Mouse (Mus musculus) stomach, postnatal 0 days (tissue): ENCODE measurements around the gene Mtus2. TPM values are rescaled to one million over a fixed set of nuclear protein-coding genes. Genes with fewer than 3 reads are reported as not detected.
A peak's percentile ranks its signal among the peaks of the same experiment; 100 is the strongest.

ENCODE experiments used
- ATAC-seq: fragments of 200-750 bp; cut with Nextera tagmentation; 2 replicates; pipeline ENCODE4 v1.8.0; 2017; ENCODE audit not compliant: low FRiP score, low TSS enrichment
- DNase-seq: peaks from one replicate; pipeline ENCODE4 v3.0.0-alpha.2; 2016; ENCODE audit warnings: low spot score
- H3K27ac ChIP-seq: fragments of 300-500 bp; sonication (generic); replicated peaks from 2 replicates; pipeline ENCODE4 v1.5.1; 2014; ENCODE audit warnings: mild to moderate bottlenecking, control low read depth
- H3K27me3 ChIP-seq: fragments of 300-500 bp; sonication (generic); 2 replicates; pipeline ENCODE4 v1.6.1; 2014; ENCODE audit warnings: low read length; ENCODE audit not compliant: control insufficient read depth, insufficient read depth
- H3K36me3 ChIP-seq: fragments of 300-500 bp; sonication (generic); 2 replicates; pipeline ENCODE4 v1.6.1; 2014; ENCODE audit warnings: low read length, mixed read lengths; ENCODE audit not compliant: control insufficient read depth, insufficient read depth
- H3K4me1 ChIP-seq: fragments of 300-500 bp; sonication (generic); replicated peaks from 2 replicates; pipeline ENCODE4 v1.6.1; 2014; ENCODE audit warnings: antibody characterized with exemption; ENCODE audit not compliant: control insufficient read depth, insufficient read depth
- H3K4me2 ChIP-seq: fragments of 300-500 bp; sonication (generic); replicated peaks from 2 replicates; pipeline ENCODE4 v1.6.1; 2014; ENCODE audit warnings: low read depth, mild to moderate bottlenecking, control low read depth, moderate library complexity
- H3K4me3 ChIP-seq: fragments of 300-500 bp; sonication (generic); 2 replicates; pipeline ENCODE4 v1.5.1; 2014; ENCODE audit warnings: low read depth, low read length, control low read depth
- H3K9ac ChIP-seq: fragments of 300-500 bp; sonication (generic); 2 replicates; pipeline ENCODE4 v1.6.1; 2014; ENCODE audit warnings: mild to moderate bottlenecking, low read length, control low read depth, mixed read lengths
- H3K9me3 ChIP-seq: fragments of 300-500 bp; sonication (generic); 2 replicates; pipeline ENCODE4 v1.6.1; 2016; ENCODE audit warnings: low read length; ENCODE audit not compliant: control insufficient read depth
- CTCF ChIP-seq: IDR thresholded peaks from 2 replicates; pipeline ENCODE4 v1.5.1; 2016; ENCODE audit warnings: antibody characterized with exemption, low read depth, mild to moderate bottlenecking, moderate library complexity
- EP300 ChIP-seq: optimal IDR thresholded peaks from 2 replicates; pipeline ENCODE3; 2016; ENCODE audit warnings: antibody characterized with exemption
- WGBS: fragments of 180-500 bp; shearing (Covaris S2); extraction: QIAGEN DNeasy Blood & Tissue Kit; methylation state at CpG from one replicate; pipeline ENCODE4 v1.1.7; 2014; 5-methylcytosine and 5-hydroxymethylcytosine counted together
- polyA plus RNA-seq: library from polyadenylated mRNA; unstranded; fragments of >200 nt; fragmentation: Nextera tagmentation; extraction: Ambion mirVana; gene quantifications from 2 replicates; pipeline ENCODE4 v1.2.1, GENCODE M21; 2015

Gene Mtus2
- polyA plus RNA-seq, 1 experiment from 2014 or later, result 12.3 TPM

DNA sequence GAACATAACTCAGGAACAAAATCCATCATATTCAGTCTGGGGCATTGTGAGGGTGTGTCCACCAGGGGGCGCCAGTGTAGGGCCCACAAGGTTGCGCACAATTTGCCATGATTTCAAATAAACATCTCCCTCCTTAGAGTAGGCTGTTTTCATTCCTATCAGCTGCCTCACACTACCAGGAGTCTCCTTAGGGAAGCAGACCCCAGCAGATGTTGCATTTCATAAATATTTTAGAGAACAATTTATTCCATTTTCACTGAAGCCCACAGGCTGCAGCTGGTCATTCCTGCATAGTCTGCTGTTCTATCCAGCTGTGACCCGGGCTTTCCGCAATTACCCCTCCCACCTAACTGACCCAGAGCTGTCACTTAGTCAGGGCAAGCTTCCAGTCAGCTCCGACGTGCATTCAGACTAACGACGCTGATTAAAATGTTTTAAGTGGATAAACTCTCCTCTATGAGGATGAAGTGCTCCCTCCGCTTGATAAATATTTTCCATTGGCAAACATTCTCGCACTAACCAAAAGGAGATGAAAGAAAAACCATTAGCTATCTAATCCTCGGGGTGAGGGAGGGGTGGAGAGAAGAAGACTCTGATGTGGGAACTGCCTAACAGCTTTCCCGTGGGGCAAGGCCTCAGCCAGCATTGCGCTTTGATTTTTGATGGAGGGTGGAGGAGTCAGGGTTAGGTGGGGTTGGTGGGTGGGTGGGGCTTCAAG lies 223.6 kb downstream of the Mtus2 start:
- peak; percentile 78 for TF ChIP-seq CTCF
- no peak for TF ChIP-seq EP300
- ATAC-seq (peak; percentile 81; the same call in 1 of the 2 replicates), DNase-seq (peak; percentile 35)
- Histone ChIP-seq H3K4me2 (no peak overlapping the region), H3K27me3 (no peaks in the 10 kb centered on the region), H3K36me3 (no peaks in the 10 kb centered on the region), H3K4me3 (no peak overlapping the region), H3K27ac (no peak overlapping the region), H3K9me3 (no peaks in the 10 kb centered on the region; the same call in 1 of the 2 replicates), H3K4me1 (no peaks in the 10 kb centered on the region), H3K9ac (no peak overlapping the region)
- whole genome bisulfite sequencing, result 7% methylated on average over 13 of the region's 13 CpGs

DNA sequence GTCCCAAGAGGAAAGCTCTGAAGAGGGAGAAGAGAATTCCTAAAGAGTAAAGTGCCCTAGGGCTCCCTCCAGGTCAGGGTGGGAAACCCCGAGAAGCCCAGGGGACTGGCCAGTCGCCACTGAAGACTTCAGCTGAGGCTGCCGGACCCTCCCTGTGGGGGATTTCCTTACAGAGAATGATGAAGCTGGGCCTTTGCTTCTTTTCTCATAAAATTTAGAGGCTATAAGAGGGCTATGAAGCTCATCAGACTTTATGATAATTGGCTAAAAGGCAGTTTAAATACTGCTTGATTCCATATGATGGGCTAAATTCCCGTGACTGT lies 224.1 kb downstream of the Mtus2 start:
- no peaks in the 10 kb centered on the region for H3K4me1 ChIP-seq
- H3K27ac ChIP-seq, result no peak overlapping the region
- H3K9ac ChIP-seq, result no peak overlapping the region
- DNase-seq, result no peak
- no peak overlapping the region for H3K4me3 ChIP-seq
- H3K27me3 ChIP-seq, result no peaks in the 10 kb centered on the region
- no peak for TF ChIP-seq CTCF
- no peak for TF ChIP-seq EP300
- no peaks in the 10 kb centered on the region for H3K36me3 ChIP-seq
- no peak overlapping the region for H3K4me2 ChIP-seq
- 23% methylated on average over 4 of the region's 4 CpGs for WGBS
- H3K9me3 ChIP-seq, result no peaks in the 10 kb centered on the region; the same call in 1 of the 2 replicates
- no peak for ATAC-seq

DNA sequence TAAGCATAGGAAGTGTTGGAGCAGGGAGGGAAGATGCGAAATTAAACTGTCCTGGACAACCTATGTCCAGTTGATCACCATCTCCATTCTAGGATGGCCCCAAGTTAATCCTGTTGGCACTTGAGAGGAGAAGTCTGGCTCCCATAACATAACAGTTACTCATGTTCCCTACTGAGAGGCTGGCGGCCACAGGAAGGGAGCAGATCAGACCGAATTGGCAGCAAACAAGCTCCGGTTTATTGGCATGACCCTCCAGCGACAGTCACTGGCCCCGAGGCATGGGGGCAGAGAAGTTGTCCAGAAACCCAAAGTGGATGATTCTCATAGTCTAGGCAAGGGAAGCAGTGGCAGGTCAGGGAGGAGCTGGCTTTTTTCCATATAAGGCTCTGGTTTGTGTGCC lies 224.8 kb downstream of the Mtus2 start:
- DNase-seq (no peak), ATAC-seq (no peak)
- no peaks in the 10 kb centered on the region for H3K36me3 ChIP-seq
- H3K9ac ChIP-seq, result no peak overlapping the region
- no peaks in the 10 kb centered on the region for H3K27me3 ChIP-seq
- 67% methylated on average over 6 of the region's 6 CpGs for WGBS
- no peak overlapping the region for H3K27ac ChIP-seq
- TF ChIP-seq EP300 (no peak), CTCF (no peak)
- H3K4me1 ChIP-seq, result no peaks in the 10 kb centered on the region
- no peaks in the 10 kb centered on the region; the same call in 1 of the 2 replicates for H3K9me3 ChIP-seq
- H3K4me3 ChIP-seq, result no peak overlapping the region
- H3K4me2 ChIP-seq, result no peak overlapping the region

DNA sequence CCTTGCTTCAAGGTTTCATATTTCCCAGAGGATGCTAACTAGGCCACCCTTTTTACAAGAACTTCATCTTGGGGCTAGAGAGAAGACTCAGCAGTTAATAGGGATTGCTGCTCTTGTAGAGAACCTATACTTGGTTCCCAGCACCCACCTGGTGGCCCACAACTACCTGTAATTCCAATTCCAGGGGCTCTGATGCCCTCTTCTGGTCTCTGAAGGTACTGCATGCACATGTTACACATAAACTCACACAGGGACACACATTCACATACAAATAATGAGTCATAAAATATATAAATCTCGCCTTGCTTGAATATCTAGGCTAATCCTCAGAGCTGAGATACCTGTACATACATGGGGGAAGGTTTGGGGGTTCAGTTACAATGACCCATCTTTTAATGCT lies 228.8 kb downstream of the Mtus2 start:
- no peak for DNase-seq
- ATAC-seq, result no peak
- 80% methylated on average over 1 of the region's 1 CpGs for WGBS
- Histone ChIP-seq H3K4me2 (no peak overlapping the region), H3K4me3 (no peak overlapping the region), H3K4me1 (no peaks in the 10 kb centered on the region), H3K9ac (no peak overlapping the region), H3K27me3 (no peaks in the 10 kb centered on the region), H3K9me3 (no peaks in the 10 kb centered on the region; the same call in 1 of the 2 replicates), H3K36me3 (no peaks in the 10 kb centered on the region), H3K27ac (no peak overlapping the region)
- TF ChIP-seq EP300, result no peak
- no peak for TF ChIP-seq CTCF

DNA sequence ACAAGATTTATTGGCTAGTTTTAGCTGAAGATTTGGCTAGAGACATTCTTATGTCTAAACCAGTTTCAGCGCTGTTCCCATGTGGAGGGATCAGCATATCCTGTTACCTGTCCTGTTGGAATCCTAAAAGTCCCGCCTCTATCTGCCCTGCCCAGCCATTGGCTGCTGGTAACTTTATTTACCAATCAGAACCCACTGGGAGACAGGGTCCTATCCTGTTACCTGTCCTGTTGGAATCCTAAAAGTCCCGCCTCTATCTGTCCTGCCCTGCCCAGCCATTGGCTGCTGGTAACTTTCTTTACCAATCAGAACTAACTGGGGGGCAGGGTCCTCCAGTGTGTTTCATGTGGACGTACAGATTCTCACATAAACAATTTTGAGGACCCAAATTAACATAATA lies 234.3 kb downstream of the Mtus2 start:
- TF ChIP-seq CTCF (no peak), EP300 (no peak)
- H3K27ac ChIP-seq, result no peak overlapping the region
- no peaks in the 10 kb centered on the region for H3K36me3 ChIP-seq
- ATAC-seq, result no peak
- no peaks in the 10 kb centered on the region for H3K27me3 ChIP-seq
- H3K9ac ChIP-seq, result no peak overlapping the region
- 26% methylated on average over 4 of the region's 4 CpGs for WGBS
- H3K9me3 ChIP-seq, result no peaks in the 10 kb centered on the region
- DNase-seq, result no peak
- no peak overlapping the region for H3K4me2 ChIP-seq
- no peaks in the 10 kb centered on the region for H3K4me1 ChIP-seq
- no peak overlapping the region for H3K4me3 ChIP-seq

DNA sequence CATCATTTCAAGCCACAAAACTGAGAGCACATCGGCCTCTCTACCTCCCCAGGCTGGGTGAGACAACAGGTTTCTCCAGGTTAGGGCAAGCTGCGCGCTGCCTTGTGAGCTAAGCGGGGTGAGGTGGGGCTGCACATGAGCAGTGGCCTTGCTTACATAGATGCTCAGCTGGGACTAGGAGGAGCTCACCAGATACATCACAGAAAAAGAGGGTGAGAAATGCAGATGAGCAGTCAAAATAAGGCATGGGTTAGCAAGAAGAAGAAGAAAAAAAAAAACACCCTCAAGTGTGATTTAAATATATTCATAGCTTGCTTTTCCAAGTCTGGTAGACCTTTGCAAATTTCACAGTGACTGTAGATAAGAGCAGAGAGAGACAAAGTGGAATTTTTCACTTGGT lies 254.7 kb downstream of the Mtus2 start:
- Histone ChIP-seq H3K36me3 (no peaks in the 10 kb centered on the region), H3K27me3 (no peaks in the 10 kb centered on the region), H3K4me2 (no peak overlapping the region), H3K9ac (no peak overlapping the region), H3K9me3 (no peaks in the 10 kb centered on the region), H3K4me3 (no peak overlapping the region), H3K27ac (no peak overlapping the region), H3K4me1 (no peaks in the 10 kb centered on the region)
- no peak for TF ChIP-seq CTCF
- TF ChIP-seq EP300, result no peak
- no peak for ATAC-seq
- WGBS, result 93% methylated on average over 4 of the region's 4 CpGs
- DNase-seq, result no peak
